Mouse (Mus musculus) fat pad, adult 2 months (tissue): ENCODE measurements around the gene Grip1.

Source experiments
- DNase-seq: peaks from one replicate; pipeline ENCODE4 v3.0.0-alpha.2; 2011; ENCODE audit warnings: low read depth, low spot score; ENCODE audit errors: extremely low read depth

The Grip1 gene

DNA sequence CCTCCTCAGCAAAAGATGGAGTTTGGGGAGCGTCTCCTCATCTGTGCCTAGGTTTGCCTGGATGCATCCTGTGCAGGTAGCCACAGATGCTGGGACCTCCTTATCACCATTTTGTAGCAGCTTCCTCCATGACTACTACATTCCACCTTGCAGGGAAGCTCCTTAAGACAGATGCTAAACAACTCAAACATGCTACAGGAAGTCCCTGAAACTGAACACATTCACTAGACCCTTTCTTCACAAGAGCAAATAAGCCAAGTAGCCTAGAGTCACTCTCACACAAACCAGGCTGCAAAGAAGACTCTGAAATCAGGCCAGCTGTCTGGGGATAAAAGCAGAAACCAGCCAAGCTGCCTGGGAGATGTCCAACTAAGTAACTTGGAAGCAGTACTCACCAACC, 661.6 kb downstream of the Grip1 start:
- DNase-seq: no peak

DNA sequence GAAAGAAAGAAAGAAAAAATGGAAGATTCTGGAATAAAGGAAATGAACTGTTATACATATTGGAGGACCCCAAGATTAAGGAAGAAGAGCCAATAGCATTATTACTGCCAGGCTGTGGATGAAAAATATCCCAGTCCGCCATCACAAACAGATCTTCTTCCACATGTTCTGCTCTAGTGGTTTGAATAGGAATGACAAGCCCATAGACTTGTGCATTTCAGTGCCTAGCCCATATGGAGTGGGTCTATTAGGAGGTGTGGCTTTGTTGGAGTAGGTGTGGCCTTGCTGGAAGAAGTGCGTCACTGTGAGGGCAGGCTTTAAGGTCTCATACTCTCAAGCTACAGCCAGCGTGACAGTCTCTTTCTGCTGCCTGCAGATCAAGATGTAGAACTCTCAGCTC, 670.1 kb downstream of the Grip1 start:
- DNase-seq: no peak

- DNase-seq: no peak
Observed at GRCm38 (mm10) chr10:120124801-120125464, 671.3 kb downstream of the Grip1 start.

GRCm38 (mm10) chr10:120125465-120125857, 671.8 kb downstream of the Grip1 start:
- DNase-seq: no peak

DNA sequence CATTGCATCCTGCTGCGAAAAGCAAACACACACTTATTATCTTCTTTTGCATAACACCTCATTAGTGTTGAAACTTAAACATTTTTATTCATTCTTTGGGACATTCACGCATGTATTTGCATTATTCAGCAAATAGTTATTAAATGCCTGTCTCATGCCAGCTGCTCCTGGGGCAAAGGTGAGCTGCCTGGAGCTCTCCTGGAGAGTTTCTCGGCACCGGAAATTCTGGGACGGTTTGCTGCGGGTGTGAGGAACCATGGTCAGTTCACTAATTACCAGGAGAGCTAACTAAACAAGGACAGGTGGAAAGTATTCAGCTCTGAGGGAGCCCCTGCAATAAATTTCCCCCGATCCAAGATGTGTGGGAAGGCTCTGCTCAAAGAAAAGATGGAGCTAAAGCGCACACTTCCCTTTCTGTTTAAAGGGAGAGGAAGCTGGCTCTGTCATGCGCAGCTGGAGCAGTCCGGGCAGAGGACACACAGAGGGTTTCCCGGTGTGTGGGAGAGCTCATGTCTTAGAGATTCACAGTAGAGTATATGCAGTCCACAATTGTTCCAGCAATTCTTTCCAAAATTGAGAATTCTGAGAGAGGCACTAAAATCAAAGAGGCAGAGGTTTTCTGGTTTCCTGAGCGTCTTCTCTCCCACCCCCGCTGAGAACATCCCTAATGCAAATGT, 675.1 kb downstream of the Grip1 start:
- no peak for DNase-seq

DNA sequence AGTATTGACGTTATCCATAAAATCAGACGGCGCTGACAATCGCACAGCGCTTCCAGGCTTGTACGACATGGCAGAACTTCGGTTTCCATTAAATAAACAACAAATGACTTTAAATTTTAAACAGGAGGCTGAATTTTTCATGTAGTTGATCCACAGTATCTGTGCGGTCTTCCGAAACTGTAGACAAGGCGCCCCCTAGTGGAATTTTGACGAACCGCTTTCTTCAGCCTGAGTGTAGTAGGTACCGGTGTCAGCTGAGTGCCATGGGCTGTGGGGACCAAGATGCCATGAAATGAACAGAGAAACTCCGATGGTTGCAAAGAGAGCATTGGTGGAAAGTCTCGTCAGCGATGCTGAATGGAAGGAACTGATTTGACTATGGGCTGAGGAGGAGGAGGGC, 677.0 kb downstream of the Grip1 start:
- no peak for DNase-seq

GRCm38 (mm10) chr10:120133697-120134096, 680.1 kb downstream of the Grip1 start:
- DNase-seq: no peak

DNA sequence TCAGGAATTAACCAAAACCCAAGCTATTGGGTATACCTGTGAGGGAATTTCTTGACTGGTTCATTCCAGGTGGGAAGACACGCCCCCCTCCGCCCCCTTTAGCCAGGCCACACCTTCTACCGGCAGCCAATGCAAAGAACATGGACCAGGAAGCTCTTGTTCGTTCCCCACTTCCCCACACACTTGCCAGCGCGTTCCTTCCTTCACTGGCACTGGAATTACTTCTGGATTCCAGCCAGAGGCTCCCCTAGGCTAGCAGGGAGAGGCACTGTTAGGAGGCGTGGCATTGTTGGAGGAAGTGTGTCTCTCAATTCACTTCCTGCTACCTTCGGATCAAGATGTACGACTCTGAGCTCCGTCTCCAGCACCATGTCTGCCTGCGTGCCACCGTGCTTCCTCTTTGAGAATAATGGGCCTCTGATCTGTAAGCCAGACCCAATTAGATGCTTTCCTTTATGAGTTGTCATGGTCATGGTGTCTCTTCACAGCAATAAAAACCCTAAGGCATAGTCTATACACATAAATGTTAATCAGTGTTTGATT, 682.5 kb downstream of the Grip1 start:
- no peak for DNase-seq
